Mouse (Mus musculus): ENCODE results near the gene 6430531B16Rik. TPM values are rescaled to one million over a fixed set of nuclear protein-coding genes. Genes with fewer than 3 reads are reported as not detected.
A peak's percentile ranks its signal among the peaks of the same experiment; 100 is the strongest.

6430531B16Rik gene
- 0.75 and 0.96 TPM in 2 replicates for polyA plus RNA-seq (2015; fragmentation: Nextera tagmentation; extraction: Ambion mirVana)

DNA sequence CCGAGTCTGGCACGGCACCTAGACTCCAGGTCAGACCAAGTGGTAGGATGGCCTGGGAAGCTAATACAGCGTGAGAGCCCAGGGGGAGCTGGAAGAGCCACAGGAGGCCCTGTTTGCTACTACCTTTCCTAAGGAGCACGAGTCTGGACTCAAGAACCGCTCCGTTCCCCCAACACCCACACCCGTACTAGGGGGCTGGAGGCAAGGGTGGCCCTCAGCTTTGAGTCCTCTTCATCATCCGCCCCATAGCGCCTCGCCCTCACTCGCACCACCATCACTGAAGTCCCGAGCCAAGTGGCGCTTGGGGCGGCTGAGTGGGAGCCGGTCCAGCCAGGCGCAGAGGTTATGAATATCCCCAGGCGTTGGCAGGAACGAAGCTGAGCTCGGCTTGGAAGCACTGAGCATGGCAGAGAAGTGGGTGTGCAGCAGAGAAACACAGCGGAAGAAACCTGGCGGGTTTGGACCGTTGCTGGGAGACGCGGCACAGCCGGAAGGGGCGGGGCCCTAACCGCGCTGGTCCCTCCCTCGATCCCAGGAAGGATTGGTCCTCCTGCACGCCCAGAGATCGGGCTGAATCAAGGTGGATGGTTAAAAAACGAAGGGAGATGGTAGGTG lies at the start of gene 6430531B16Rik:
Gene 6430531B16Rik, minus strand, starts transcription at position 478 of the 615 bp plus-strand sequence.
- WGBS, result 4% methylated on average over 32 of the region's 32 CpGs
- H3K4me2 ChIP-seq (replicated peaks), result peak within 1 kb of the TSS; percentile 90
- no peak within 1 kb of the TSS for H3K27ac ChIP-seq
- H3K9ac ChIP-seq (replicated peaks), result peak within 1 kb of the TSS; percentile 73
- H3K4me1 ChIP-seq (replicated peaks), result peaks cover 10% of the 10 kb centered on the region
- peak; percentile 96 for ATAC-seq
- peaks cover 17% of the 10 kb centered on the region for H3K27me3 ChIP-seq
- 0 out of 2 replicates have a peak, but pooled peaks cover under 1% of the 10 kb centered on the region for H3K36me3 ChIP-seq
- H3K4me3 ChIP-seq (replicated peaks), result peak within 1 kb of the TSS; percentile 62
- no peaks in the 10 kb centered on the region for H3K9me3 ChIP-seq

DNA sequence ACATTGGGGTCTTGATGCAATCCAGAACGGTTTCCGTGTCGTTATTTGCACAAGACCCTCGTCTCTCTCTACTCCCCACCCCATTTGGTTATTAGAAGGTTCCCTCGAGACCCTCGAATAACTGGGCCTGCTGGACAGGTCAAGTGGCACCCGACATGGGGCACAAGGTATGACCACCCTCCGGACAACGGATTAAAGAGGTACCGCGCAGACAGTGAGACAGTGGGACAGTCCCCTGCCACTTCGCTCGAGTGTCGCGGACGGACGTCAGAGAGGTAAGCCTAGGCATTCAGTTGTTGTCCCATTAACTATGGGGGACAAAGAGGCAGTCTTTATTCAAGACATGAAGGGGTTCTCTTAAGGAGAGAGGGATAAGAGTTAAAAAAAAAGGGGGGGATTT lies 32.8 kb upstream of the 6430531B16Rik start:
- Histone ChIP-seq H3K9me3 (no peaks in the 10 kb centered on the region), H3K27me3 (no peaks in the 10 kb centered on the region), H3K4me3 (replicated peaks) (no peak overlapping the region), H3K27ac (no peak overlapping the region), H3K36me3 (peaks cover 37% of the 10 kb centered on the region), H3K9ac (replicated peaks) (no peak overlapping the region), H3K4me1 (replicated peaks) (no peaks in the 10 kb centered on the region), H3K4me2 (replicated peaks) (no peak overlapping the region)
- ATAC-seq, result no peak
- WGBS, result 98% methylated on average over 17 of the region's 17 CpGs

DNA sequence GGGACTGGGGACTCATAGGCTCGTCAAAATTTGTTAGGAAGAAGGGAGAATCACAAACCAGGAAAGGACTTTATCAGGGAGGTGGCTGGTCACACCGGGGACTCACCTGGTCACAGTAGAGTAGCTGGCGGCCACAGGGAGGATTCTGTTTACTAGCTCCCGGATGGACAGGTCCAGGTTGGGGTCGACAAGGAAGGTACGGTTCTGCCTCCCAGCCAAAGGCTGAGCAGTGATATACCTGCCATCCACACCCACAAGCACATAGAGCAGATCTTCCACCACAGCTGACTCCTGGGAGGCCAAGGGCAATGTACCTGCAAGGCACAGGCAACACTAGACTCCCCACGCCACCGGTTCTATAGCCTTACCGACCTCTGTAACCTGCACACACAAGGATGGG lies 29.2 kb upstream of the 6430531B16Rik start:
- ATAC-seq, result no peak
- Histone ChIP-seq H3K27ac (no peak overlapping the region), H3K4me2 (replicated peaks) (no peak overlapping the region), H3K9ac (replicated peaks) (no peak overlapping the region), H3K9me3 (no peaks in the 10 kb centered on the region), H3K4me1 (replicated peaks) (no peaks in the 10 kb centered on the region), H3K4me3 (replicated peaks) (no peak overlapping the region), H3K36me3 (peaks cover 59% of the 10 kb centered on the region), H3K27me3 (no peaks in the 10 kb centered on the region)
- 95% methylated on average over 9 of the region's 9 CpGs for WGBS

DNA sequence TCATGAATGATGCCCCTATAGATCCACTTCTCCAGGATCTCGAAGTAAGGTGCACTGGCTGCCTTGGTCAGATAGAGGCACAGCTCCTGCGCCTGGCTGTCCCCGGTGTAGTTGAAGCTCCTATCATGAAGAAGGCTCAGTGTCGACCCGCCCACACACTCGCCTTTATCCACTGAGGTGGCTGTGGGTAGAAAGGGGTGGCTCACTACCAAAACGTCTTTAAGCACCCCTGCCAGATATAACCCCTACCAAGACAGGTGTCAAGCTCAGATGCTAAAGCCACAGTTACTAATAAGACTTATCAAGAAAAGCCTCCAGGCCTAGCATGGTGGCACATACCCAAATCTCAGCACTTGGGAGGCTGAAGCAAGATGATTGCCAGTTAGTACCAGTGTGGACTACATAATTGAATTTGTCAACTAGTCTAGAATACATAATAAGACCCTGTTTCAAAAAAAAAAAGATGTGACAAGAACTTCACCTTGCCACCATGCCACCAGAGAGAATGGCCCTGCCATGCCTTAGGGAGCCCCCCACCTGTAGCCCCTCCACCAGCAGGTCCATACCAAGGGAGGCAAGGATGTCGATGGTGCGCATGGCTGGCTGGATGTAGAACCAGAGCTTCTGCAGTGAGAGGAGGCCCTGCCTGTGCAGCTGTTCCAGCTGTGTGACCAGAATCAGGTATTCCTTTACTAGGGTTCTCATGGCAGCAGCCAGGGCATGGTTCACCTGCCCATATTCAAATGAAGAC lies 28.5 kb upstream of the 6430531B16Rik start:
- Histone ChIP-seq H3K4me1 (replicated peaks) (no peaks in the 10 kb centered on the region), H3K9ac (replicated peaks) (no peak overlapping the region), H3K27ac (no peak overlapping the region), H3K9me3 (no peaks in the 10 kb centered on the region), H3K4me3 (replicated peaks) (no peak overlapping the region), H3K36me3 (peaks cover 65% of the 10 kb centered on the region), H3K27me3 (no peaks in the 10 kb centered on the region), H3K4me2 (replicated peaks) (no peak overlapping the region)
- no peak for ATAC-seq
- WGBS, result 95% methylated on average over 9 of the region's 9 CpGs

DNA sequence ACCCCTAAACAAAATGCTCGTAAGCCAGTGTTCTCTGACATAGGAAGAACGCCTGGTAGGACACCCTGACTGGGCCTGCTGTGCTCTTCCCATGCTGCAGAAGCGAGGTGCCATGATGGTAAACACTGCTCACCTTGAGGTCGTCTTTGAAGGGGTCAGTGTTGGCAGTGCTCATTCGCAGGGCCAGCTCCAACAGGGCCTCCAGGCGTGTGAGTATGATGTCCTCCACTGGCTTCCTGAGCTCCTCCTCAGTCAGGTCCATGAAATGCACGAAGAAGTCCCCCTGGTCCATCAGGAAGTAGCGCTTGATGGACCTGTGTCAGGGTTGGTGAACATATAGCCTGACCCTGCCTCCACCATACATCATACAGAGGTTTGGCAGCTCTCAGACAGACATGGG lies 26.1 kb upstream of the 6430531B16Rik start:
- Histone ChIP-seq H3K9ac (replicated peaks) (no peak overlapping the region), H3K4me3 (replicated peaks) (no peak overlapping the region), H3K36me3 (peaks cover 77% of the 10 kb centered on the region), H3K4me2 (replicated peaks) (no peak overlapping the region), H3K4me1 (replicated peaks) (no peaks in the 10 kb centered on the region), H3K27me3 (no peaks in the 10 kb centered on the region), H3K27ac (no peak overlapping the region), H3K9me3 (no peaks in the 10 kb centered on the region)
- no peak for ATAC-seq
- 95% methylated on average over 8 of the region's 8 CpGs for WGBS

DNA sequence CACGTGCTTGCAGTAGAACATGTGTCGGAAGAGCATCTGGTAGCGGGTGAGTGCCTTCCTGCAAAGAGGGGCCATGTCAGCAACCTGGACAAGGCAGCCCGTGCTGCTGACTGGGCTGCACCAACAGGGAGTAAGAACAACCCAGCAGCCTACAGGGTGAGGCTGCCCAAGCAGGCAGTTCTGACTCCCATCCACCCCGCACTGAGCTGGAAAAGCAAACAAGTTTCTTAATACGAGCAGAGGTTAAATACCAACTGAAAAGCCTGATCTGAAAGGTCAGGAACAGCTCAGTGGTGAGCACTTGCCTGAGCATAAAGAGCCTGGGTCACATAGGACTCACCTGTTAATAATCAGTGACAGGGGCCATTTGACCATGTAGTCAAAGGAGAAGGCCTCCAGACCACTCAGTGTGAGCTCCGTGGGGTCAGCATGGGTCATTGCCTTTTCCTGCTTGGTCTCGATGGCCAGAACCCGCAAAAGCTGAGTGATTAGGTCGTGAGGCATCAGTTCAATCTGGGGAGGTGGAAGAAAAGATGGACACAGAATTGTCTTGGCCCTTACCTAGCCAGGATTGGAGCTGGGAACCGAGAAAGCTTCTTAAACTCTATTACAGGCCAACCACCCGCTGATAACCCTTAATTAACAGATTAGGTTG lies 22.7 kb upstream of the 6430531B16Rik start:
- H3K9ac ChIP-seq (replicated peaks), result no peak overlapping the region
- no peak overlapping the region for H3K4me2 ChIP-seq (replicated peaks)
- no peak overlapping the region for H3K4me3 ChIP-seq (replicated peaks)
- 52% methylated on average over 12 of the region's 12 CpGs for WGBS
- ATAC-seq, result no peak
- no peaks in the 10 kb centered on the region for H3K9me3 ChIP-seq
- no peak overlapping the region for H3K27ac ChIP-seq
- H3K27me3 ChIP-seq, result no peaks in the 10 kb centered on the region
- no peaks in the 10 kb centered on the region for H3K4me1 ChIP-seq (replicated peaks)
- H3K36me3 ChIP-seq, result peaks cover 88% of the 10 kb centered on the region

DNA sequence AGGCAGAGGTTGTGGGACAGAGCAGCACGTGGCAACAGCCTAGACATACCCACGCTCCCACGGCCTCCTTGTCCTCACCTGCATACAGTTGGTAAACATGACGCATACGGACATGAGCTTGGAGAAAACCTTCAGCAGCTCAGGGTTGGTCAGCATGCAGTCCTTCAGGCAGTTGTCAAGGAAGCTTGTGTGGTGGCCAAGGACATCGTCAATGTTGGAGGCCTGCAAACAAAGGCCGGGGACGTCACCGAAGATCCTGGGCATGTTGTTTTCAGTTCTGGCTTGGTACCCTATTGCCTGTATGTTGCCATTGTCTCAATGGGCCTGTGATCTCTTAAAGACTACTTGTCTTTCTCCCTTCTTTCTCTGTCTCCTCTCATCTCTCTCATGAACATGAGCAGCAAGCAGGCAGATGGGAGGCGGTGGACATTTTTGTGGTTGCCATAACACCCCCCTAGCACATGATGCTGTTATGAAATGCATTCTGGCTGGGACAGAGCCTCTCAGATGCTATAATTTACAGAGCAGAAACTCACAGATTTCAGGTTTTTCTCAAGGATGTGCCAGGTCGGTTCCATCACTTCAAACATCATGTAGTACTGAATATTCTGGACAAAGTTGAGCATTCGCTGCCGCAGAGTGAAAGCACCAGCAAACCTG lies 20.3 kb upstream of the 6430531B16Rik start:
- peaks cover 80% of the 10 kb centered on the region for H3K36me3 ChIP-seq
- no peaks in the 10 kb centered on the region for H3K9me3 ChIP-seq
- H3K4me3 ChIP-seq (replicated peaks), result no peak overlapping the region
- no peak overlapping the region for H3K27ac ChIP-seq
- no peaks in the 10 kb centered on the region for H3K4me1 ChIP-seq (replicated peaks)
- H3K27me3 ChIP-seq, result no peaks in the 10 kb centered on the region
- 94% methylated on average over 13 of the region's 13 CpGs for WGBS
- H3K4me2 ChIP-seq (replicated peaks), result no peak overlapping the region
- no peak for ATAC-seq
- H3K9ac ChIP-seq (replicated peaks), result no peak overlapping the region

DNA sequence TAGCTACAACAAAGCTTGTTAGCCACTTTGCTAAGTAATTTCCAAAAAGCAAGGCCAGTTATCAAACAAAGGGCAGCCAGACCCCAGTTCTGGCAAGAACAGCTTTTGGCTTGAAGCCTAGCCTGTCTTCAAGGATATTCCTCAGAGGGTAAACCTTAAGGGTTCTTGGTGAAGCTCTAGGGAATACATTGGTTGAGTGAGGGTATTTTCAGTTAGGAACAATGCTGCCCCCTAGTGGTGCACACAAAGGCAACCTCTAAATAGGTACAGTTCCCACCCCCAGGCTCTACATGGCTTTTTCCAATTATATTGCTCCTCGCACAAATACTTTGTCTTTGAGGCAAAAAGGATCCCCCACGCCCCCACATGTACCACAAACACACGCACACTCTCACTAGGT lies 16.1 kb upstream of the 6430531B16Rik start:
- 22% methylated on average over 3 of the region's 3 CpGs for WGBS
- H3K9me3 ChIP-seq, result no peaks in the 10 kb centered on the region
- peaks cover 46% of the 10 kb centered on the region for H3K36me3 ChIP-seq
- no peaks in the 10 kb centered on the region for H3K4me1 ChIP-seq (replicated peaks)
- H3K27me3 ChIP-seq, result no peaks in the 10 kb centered on the region
- no peak overlapping the region for H3K4me3 ChIP-seq (replicated peaks)
- no peak overlapping the region for H3K4me2 ChIP-seq (replicated peaks)
- no peak for ATAC-seq
- H3K9ac ChIP-seq (replicated peaks), result no peak overlapping the region
- no peak overlapping the region for H3K27ac ChIP-seq

DNA sequence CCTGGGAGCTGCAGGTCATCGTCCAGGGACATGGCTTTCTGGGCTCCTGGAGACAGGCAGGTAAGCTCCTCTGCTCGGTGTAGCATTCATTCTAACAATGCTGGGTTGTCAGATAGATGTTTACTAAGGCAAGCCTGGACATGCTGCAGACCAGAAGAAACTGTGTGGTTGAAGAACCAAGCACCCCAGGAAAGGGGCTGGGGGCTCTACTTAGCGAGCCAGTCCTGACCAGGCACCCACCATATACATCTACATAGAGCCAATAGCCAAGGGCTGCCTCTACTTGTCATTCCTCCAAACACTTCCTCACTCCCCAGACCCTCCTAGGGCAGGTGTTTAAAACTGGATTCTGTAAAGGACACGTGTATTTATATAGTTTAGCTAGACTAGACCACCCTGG lies 15.6 kb upstream of the 6430531B16Rik start:
- no peaks in the 10 kb centered on the region for H3K4me1 ChIP-seq (replicated peaks)
- H3K4me2 ChIP-seq (replicated peaks), result no peak overlapping the region
- no peak overlapping the region for H3K27ac ChIP-seq
- H3K9ac ChIP-seq (replicated peaks), result no peak overlapping the region
- no peak for ATAC-seq
- H3K27me3 ChIP-seq, result no peaks in the 10 kb centered on the region
- no peak overlapping the region for H3K4me3 ChIP-seq (replicated peaks)
- no peaks in the 10 kb centered on the region for H3K9me3 ChIP-seq
- H3K36me3 ChIP-seq, result peaks cover 42% of the 10 kb centered on the region
- WGBS, result 82% methylated on average over 4 of the region's 4 CpGs

DNA sequence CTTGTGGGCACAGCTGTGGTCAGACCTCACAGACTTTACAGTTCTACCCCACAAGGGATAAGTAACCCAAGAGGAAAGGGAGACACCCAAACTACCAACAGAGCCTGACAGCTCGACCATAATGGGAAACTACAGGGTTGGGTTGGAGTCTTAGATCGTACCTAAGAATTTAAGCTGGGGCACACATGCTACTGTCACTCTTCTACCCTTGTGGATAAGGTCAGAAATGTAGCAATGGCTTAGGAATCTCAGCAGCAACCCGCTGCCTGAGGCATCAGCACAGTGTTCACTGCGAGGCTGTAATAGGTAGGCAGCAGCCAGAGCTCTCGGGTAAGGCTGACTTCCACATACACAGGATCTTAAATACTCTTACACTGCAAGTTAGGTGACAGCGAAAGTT lies 15.0 kb upstream of the 6430531B16Rik start:
- Histone ChIP-seq H3K27ac (no peak overlapping the region), H3K4me1 (replicated peaks) (no peaks in the 10 kb centered on the region), H3K36me3 (peaks cover 35% of the 10 kb centered on the region), H3K4me2 (replicated peaks) (no peak overlapping the region), H3K9ac (replicated peaks) (no peak overlapping the region), H3K9me3 (no peaks in the 10 kb centered on the region), H3K27me3 (no peaks in the 10 kb centered on the region), H3K4me3 (replicated peaks) (no peak overlapping the region)
- 92% methylated on average over 6 of the region's 6 CpGs for WGBS
- no peak for ATAC-seq

DNA sequence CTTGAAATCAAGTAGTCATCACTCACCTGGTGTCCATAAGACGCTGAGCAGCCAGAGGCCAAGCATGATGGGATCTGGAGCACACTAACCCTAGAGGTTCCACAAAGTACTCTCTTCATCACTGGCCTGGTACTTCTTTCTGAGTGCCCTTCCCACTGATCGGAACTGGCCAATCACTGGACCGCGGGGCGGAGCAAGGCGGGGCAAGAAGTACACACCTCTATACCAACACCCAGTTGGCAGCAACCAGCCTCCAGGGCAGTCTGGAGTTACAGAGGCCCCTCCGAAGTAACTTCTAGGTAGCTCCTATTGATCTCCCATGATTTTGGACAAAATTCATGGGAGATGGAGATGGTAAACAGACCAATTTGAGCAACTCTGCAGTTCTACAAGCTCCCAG lies 13.9 kb upstream of the 6430531B16Rik start, which contains the start of gene Adam8:
Gene Adam8, minus strand, starts transcription at position 157 of the 400 bp plus-strand sequence.
- ATAC-seq, result no peak
- 28% methylated on average over 7 of the region's 7 CpGs for WGBS

More for the DNA sequence above, 13.9 kb upstream of the 6430531B16Rik start, which contains the start of gene Adam8:
- H3K4me2 ChIP-seq (replicated peaks), result no peak within 1 kb of the TSS
- H3K4me1 ChIP-seq (replicated peaks), result no peaks in the 10 kb centered on the region
- H3K27ac ChIP-seq, result no peak within 1 kb of the TSS
- no peak within 1 kb of the TSS for H3K9ac ChIP-seq (replicated peaks)
- H3K9me3 ChIP-seq, result no peaks in the 10 kb centered on the region
- no peaks in the 10 kb centered on the region for H3K27me3 ChIP-seq
- no peak within 1 kb of the TSS for H3K4me3 ChIP-seq (replicated peaks)
- peaks cover 24% of the 10 kb centered on the region for H3K36me3 ChIP-seq

Data from midbrain, embryonic 13.5 days (tissue).